Mouse (Mus musculus): ENCODE measurements around the gene Cox8c. TPM values are rescaled to one million over a fixed set of nuclear protein-coding genes. Genes with fewer than 3 reads are reported as not detected.

Cox8c gene
- not detected in 2 replicates for polyA plus RNA-seq (2015; fragmentation: Nextera tagmentation; extraction: Ambion mirVana)

GRCm38 (mm10) chr12:102899091-102899490 is at the start of gene Cox8c:
Gene Cox8c, plus strand, starts transcription at chr12:102899316.
- no peak within 1 kb of the TSS for H3K4me3 ChIP-seq (replicated peaks)
- no peak within 1 kb of the TSS for H3K4me2 ChIP-seq (replicated peaks)
- 0 out of 2 replicates have a peak, but pooled peaks cover 4% of the 10 kb centered on the region for H3K9me3 ChIP-seq
- no peaks in the 10 kb centered on the region for H3K27me3 ChIP-seq
- H3K36me3 ChIP-seq, result no peaks in the 10 kb centered on the region
- no peak for ATAC-seq
- 94% methylated on average over 17 of the region's 17 CpGs for WGBS
- no peak within 1 kb of the TSS for H3K27ac ChIP-seq
- H3K4me1 ChIP-seq (replicated peaks), result no peaks in the 10 kb centered on the region
- no peak within 1 kb of the TSS for H3K9ac ChIP-seq (replicated peaks)

- H3K9ac ChIP-seq (replicated peaks), result no peak overlapping the region
- H3K4me1 ChIP-seq (replicated peaks), result peaks cover 16% of the 10 kb centered on the region
- H3K9me3 ChIP-seq, result no peaks in the 10 kb centered on the region
- no peak overlapping the region for H3K27ac ChIP-seq
- ATAC-seq, result no peak
- H3K4me3 ChIP-seq (replicated peaks), result no peak overlapping the region
- no peak overlapping the region for H3K4me2 ChIP-seq (replicated peaks)
- no peaks in the 10 kb centered on the region for H3K36me3 ChIP-seq
- no peaks in the 10 kb centered on the region for H3K27me3 ChIP-seq
These were observed 38.3 kb upstream of the Cox8c start for GRCm38 (mm10) chr12:102860806-102861205.

GRCm38 (mm10) chr12:102869802-102870201 is 29.3 kb upstream of the Cox8c start:
- no peak for ATAC-seq
- WGBS, result 95% methylated on average over 2 of the region's 2 CpGs
- H3K27me3 ChIP-seq, result no peaks in the 10 kb centered on the region
- H3K4me2 ChIP-seq (replicated peaks), result no peak overlapping the region
- no peaks in the 10 kb centered on the region for H3K9me3 ChIP-seq
- no peaks in the 10 kb centered on the region; the same call in 1 of the 2 replicates for H3K36me3 ChIP-seq
- H3K4me3 ChIP-seq (replicated peaks), result no peak overlapping the region
- no peak overlapping the region for H3K27ac ChIP-seq
- no peaks in the 10 kb centered on the region; the same call in 1 of the 2 replicates for H3K4me1 ChIP-seq (replicated peaks)
- H3K9ac ChIP-seq (replicated peaks), result no peak overlapping the region

GRCm38 (mm10) chr12:102870527-102870926 is 28.6 kb upstream of the Cox8c start:
- H3K4me3 ChIP-seq (replicated peaks), result no peak overlapping the region
- H3K27ac ChIP-seq, result no peak overlapping the region
- H3K36me3 ChIP-seq, result no peaks in the 10 kb centered on the region; the same call in 1 of the 2 replicates
- peaks cover 4% of the 10 kb centered on the region for H3K4me1 ChIP-seq (replicated peaks)
- H3K4me2 ChIP-seq (replicated peaks), result no peak overlapping the region
- ATAC-seq, result no peak
- H3K9me3 ChIP-seq, result no peaks in the 10 kb centered on the region
- no peak overlapping the region for H3K9ac ChIP-seq (replicated peaks)
- 91% methylated on average over 1 of the region's 1 CpGs for WGBS
- no peaks in the 10 kb centered on the region for H3K27me3 ChIP-seq

- peak; percentile 62 for ATAC-seq
These were observed 21.6 kb upstream of the Cox8c start for GRCm38 (mm10) chr12:102877301-102878030.

GRCm38 (mm10) chr12:102878031-102878823 is 20.9 kb upstream of the Cox8c start, which contains the start of gene Btbd7:
Gene Btbd7, minus strand, starts transcription at chr12:102878471.
- under 1% methylated on average over 95 of the region's 95 CpGs for WGBS
- peak within 1 kb of the TSS; percentile 93 for H3K4me3 ChIP-seq (replicated peaks)
- H3K9me3 ChIP-seq, result no peaks in the 10 kb centered on the region
- H3K27me3 ChIP-seq, result no peaks in the 10 kb centered on the region
- peak within 1 kb of the TSS; percentile 95 for H3K9ac ChIP-seq (replicated peaks)
- ATAC-seq, result peak; percentile 99
- H3K4me1 ChIP-seq (replicated peaks), result peaks cover 26% of the 10 kb centered on the region
- H3K36me3 ChIP-seq, result no peaks in the 10 kb centered on the region
- H3K27ac ChIP-seq, result peak within 1 kb of the TSS; percentile 97
- peak within 1 kb of the TSS; percentile 84 for H3K4me2 ChIP-seq (replicated peaks)

More at GRCm38 (mm10) chr12:102877301-102878030, 21.6 kb upstream of the Cox8c start:
- H3K36me3 ChIP-seq, result no peaks in the 10 kb centered on the region
- no peaks in the 10 kb centered on the region for H3K9me3 ChIP-seq
- peaks cover 26% of the 10 kb centered on the region for H3K4me1 ChIP-seq (replicated peaks)
- H3K4me2 ChIP-seq (replicated peaks), result peak overlapping the region; percentile 84
- peak overlapping the region; percentile 95 for H3K9ac ChIP-seq (replicated peaks)
- H3K4me3 ChIP-seq (replicated peaks), result peak overlapping the region; percentile 93
- WGBS, result under 1% methylated on average over 55 of the region's 70 CpGs
- H3K27ac ChIP-seq, result peak overlapping the region; percentile 97
- H3K27me3 ChIP-seq, result no peaks in the 10 kb centered on the region

- ATAC-seq, result no peak
These were observed 20.2 kb upstream of the Cox8c start for GRCm38 (mm10) chr12:102878901-102879300.

GRCm38 (mm10) chr12:102885735-102886134 is 13.4 kb upstream of the Cox8c start:
- 14% methylated on average over 5 of the region's 5 CpGs for WGBS
- Histone ChIP-seq H3K4me3 (replicated peaks) (no peak overlapping the region), H3K9ac (replicated peaks) (no peak overlapping the region), H3K36me3 (no peaks in the 10 kb centered on the region), H3K4me2 (replicated peaks) (no peak overlapping the region), H3K9me3 (no peaks in the 10 kb centered on the region), H3K27ac (no peak overlapping the region), H3K27me3 (peaks cover 5% of the 10 kb centered on the region; the same call in 1 of the 2 replicates), H3K4me1 (replicated peaks) (peaks cover 15% of the 10 kb centered on the region; the same call in 1 of the 2 replicates)
- ATAC-seq, result peak; percentile 72

More at GRCm38 (mm10) chr12:102878901-102879300, 20.2 kb upstream of the Cox8c start:
- no peaks in the 10 kb centered on the region for H3K9me3 ChIP-seq
- peak overlapping the region; percentile 93 for H3K4me3 ChIP-seq (replicated peaks)
- H3K9ac ChIP-seq (replicated peaks), result peak overlapping the region; percentile 61
- H3K36me3 ChIP-seq, result no peaks in the 10 kb centered on the region
- H3K4me2 ChIP-seq (replicated peaks), result peak overlapping the region; percentile 62
- peaks cover 26% of the 10 kb centered on the region for H3K4me1 ChIP-seq (replicated peaks)
- H3K27me3 ChIP-seq, result no peaks in the 10 kb centered on the region
- H3K27ac ChIP-seq, result peak overlapping the region; percentile 77; the same call in 1 of the 2 replicates
- WGBS, result 40% methylated on average over 7 of the region's 7 CpGs

GRCm38 (mm10) chr12:102887366-102887765 is 11.8 kb upstream of the Cox8c start:
- no peak overlapping the region for H3K9ac ChIP-seq (replicated peaks)
- no peaks in the 10 kb centered on the region for H3K36me3 ChIP-seq
- no peaks in the 10 kb centered on the region for H3K9me3 ChIP-seq
- 50% methylated on average over 10 of the region's 10 CpGs for WGBS
- peaks cover 5% of the 10 kb centered on the region; the same call in 1 of the 2 replicates for H3K27me3 ChIP-seq
- peaks cover 15% of the 10 kb centered on the region; the same call in 1 of the 2 replicates for H3K4me1 ChIP-seq (replicated peaks)
- no peak overlapping the region for H3K27ac ChIP-seq
- no peak overlapping the region for H3K4me2 ChIP-seq (replicated peaks)
- H3K4me3 ChIP-seq (replicated peaks), result no peak overlapping the region
- no peak for ATAC-seq

- no peak overlapping the region for H3K9ac ChIP-seq (replicated peaks)
- no peak overlapping the region for H3K4me2 ChIP-seq (replicated peaks)
- no peak overlapping the region for H3K27ac ChIP-seq
- H3K36me3 ChIP-seq, result no peaks in the 10 kb centered on the region
- H3K4me3 ChIP-seq (replicated peaks), result no peak overlapping the region
- H3K27me3 ChIP-seq, result peaks cover 5% of the 10 kb centered on the region; the same call in 1 of the 2 replicates
- WGBS, result 44% methylated on average over 5 of the region's 5 CpGs
- ATAC-seq, result no peak
- H3K9me3 ChIP-seq, result no peaks in the 10 kb centered on the region
- peaks cover 15% of the 10 kb centered on the region; the same call in 1 of the 2 replicates for H3K4me1 ChIP-seq (replicated peaks)
These were observed 10.5 kb upstream of the Cox8c start for GRCm38 (mm10) chr12:102888568-102888967.

- Histone ChIP-seq H3K27me3 (no peaks in the 10 kb centered on the region), H3K27ac (no peak overlapping the region), H3K36me3 (no peaks in the 10 kb centered on the region), H3K9ac (replicated peaks) (no peak overlapping the region), H3K4me3 (replicated peaks) (no peak overlapping the region), H3K9me3 (no peaks in the 10 kb centered on the region), H3K4me1 (replicated peaks) (no peaks in the 10 kb centered on the region), H3K4me2 (replicated peaks) (no peak overlapping the region)
- ATAC-seq, result no peak
- WGBS, result 38% methylated on average over 3 of the region's 3 CpGs
These were observed 9.1 kb downstream of the Cox8c start for GRCm38 (mm10) chr12:102908191-102908590.

GRCm38 (mm10) chr12:102916073-102916472 is 17.0 kb downstream of the Cox8c start:
- H3K4me2 ChIP-seq (replicated peaks), result no peak overlapping the region
- no peaks in the 10 kb centered on the region for H3K27me3 ChIP-seq
- no peak overlapping the region for H3K9ac ChIP-seq (replicated peaks)
- ATAC-seq, result no peak
- no peaks in the 10 kb centered on the region for H3K9me3 ChIP-seq
- H3K27ac ChIP-seq, result no peak overlapping the region
- H3K4me3 ChIP-seq (replicated peaks), result no peak overlapping the region
- WGBS, result 93% methylated on average over 2 of the region's 2 CpGs
- H3K4me1 ChIP-seq (replicated peaks), result no peaks in the 10 kb centered on the region
- H3K36me3 ChIP-seq, result no peaks in the 10 kb centered on the region
